Mouse (Mus musculus) neural tube, embryonic 14.5 days (tissue): ENCODE results near the gene Mmp3. TPM values are rescaled to one million over a fixed set of nuclear protein-coding genes. Genes with fewer than 3 reads are reported as not detected.
"Not testable (repeated sequence)": the region's sequence is repeated elsewhere in the genome, so short reads cannot be mapped to it uniquely, and the experiment has no call there.

Experiments used
- ATAC-seq: fragments of 200-750 bp; cut with Nextera tagmentation; 2 replicates; pipeline ENCODE4 v1.8.0; 2017; ENCODE audit warnings: low read depth, mild to moderate bottlenecking, moderate TSS enrichment, moderate library complexity
- H3K27ac ChIP-seq: fragments of 300-500 bp; sonication (generic); 2 replicates; pipeline ENCODE4 v1.5.1; 2014; ENCODE audit warnings: low read depth, mild to moderate bottlenecking, control low read depth, low read length, moderate library complexity, mixed read lengths
- H3K27me3 ChIP-seq: fragments of 300-500 bp; sonication (generic); 2 replicates; pipeline ENCODE4 v1.6.1; 2014; ENCODE audit warnings: low read length; ENCODE audit not compliant: control insufficient read depth, insufficient read depth
- H3K36me3 ChIP-seq: fragments of 300-500 bp; sonication (generic); 2 replicates; pipeline ENCODE4 v1.6.1; 2014; ENCODE audit warnings: low read length, mixed read lengths; ENCODE audit not compliant: control insufficient read depth, insufficient read depth
- H3K4me1 ChIP-seq: fragments of 300-500 bp; sonication (generic); 2 replicates; pipeline ENCODE4 v1.6.1; 2014; ENCODE audit warnings: low read length; ENCODE audit not compliant: control insufficient read depth, insufficient read depth
- H3K4me2 ChIP-seq: fragments of 300-500 bp; sonication (generic); 2 replicates; pipeline ENCODE4 v1.6.1; 2014; ENCODE audit warnings: mild to moderate bottlenecking, low read depth, low read length, control low read depth
- H3K4me3 ChIP-seq: fragments of 300-500 bp; sonication (generic); 2 replicates; pipeline ENCODE4 v1.5.1; 2014; ENCODE audit warnings: low read depth, low read length, control low read depth, mixed read lengths
- H3K9ac ChIP-seq: fragments of 300-500 bp; sonication (generic); replicated peaks from 2 replicates; pipeline ENCODE4 v1.6.1; 2014; ENCODE audit warnings: low read depth, mild to moderate bottlenecking, control low read depth, low read length, mixed read lengths
- H3K9me3 ChIP-seq: fragments of 300-500 bp; sonication (generic); 2 replicates; pipeline ENCODE4 v1.6.1; 2016; ENCODE audit warnings: low read length; ENCODE audit not compliant: control insufficient read depth
- whole genome bisulfite sequencing: fragments of 180-500 bp; shearing (Covaris S2); extraction: QIAGEN DNeasy Blood & Tissue Kit; methylation state at CpG from one replicate; pipeline ENCODE4 v1.1.7; 2014; 5-methylcytosine and 5-hydroxymethylcytosine counted together
- polyA plus RNA-seq: library from polyadenylated mRNA; unstranded; fragments of >200 nt; fragmentation: Nextera tagmentation; extraction: Ambion mirVana; gene quantifications from 2 replicates; pipeline ENCODE4 v1.2.1, GENCODE M21; 2014

Mmp3 gene
- polyA plus RNA-seq: not detected in 2 replicates

GRCm38 (mm10) chr9:7445522-7445921, at the start of gene Mmp3:
Mmp3 (plus strand) TSS chr9:7445822.
- H3K36me3 ChIP-seq: no peaks in the 10 kb centered on the region
- no peak within 1 kb of the TSS for H3K4me2 ChIP-seq
- no peak within 1 kb of the TSS for H3K27ac ChIP-seq
- WGBS: 93% methylated on average over 2 of the region's 2 CpGs
- H3K27me3 ChIP-seq: no peaks in the 10 kb centered on the region
- H3K4me3 ChIP-seq: no peak within 1 kb of the TSS
- H3K9ac ChIP-seq: no peak within 1 kb of the TSS
- no peaks in the 10 kb centered on the region for H3K9me3 ChIP-seq
- H3K4me1 ChIP-seq: no peaks in the 10 kb centered on the region
- no peak for ATAC-seq

DNA sequence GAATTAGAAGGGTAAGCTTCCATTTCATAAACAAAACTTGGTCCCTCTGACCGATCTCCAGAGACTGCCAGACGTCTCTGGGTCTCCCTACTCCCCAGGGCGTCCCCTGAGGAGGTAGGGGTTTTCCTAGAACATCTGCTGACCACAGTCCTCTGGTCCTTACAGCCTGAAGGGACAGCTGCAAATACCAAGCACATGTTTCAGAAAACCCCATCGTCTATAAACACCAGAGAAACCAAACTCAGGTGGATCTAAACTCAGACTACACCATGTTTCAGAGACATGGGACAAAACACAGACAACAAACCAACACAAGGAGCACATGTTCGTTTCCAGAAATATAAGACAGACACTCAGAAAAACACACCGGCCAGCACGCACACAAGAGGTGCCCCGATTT, 49.1 kb upstream of the Mmp3 start:
- not testable (repeated sequence) for H3K9ac ChIP-seq, H3K36me3 ChIP-seq, H3K27me3 ChIP-seq, H3K4me3 ChIP-seq, ATAC-seq, H3K27ac ChIP-seq, H3K4me2 ChIP-seq, H3K9me3 ChIP-seq, H3K4me1 ChIP-seq
- WGBS: 87% methylated on average over 8 of the region's 8 CpGs

GRCm38 (mm10) chr9:7453302-7453701, 7.7 kb downstream of the Mmp3 start:
- no peaks in the 10 kb centered on the region for H3K9me3 ChIP-seq
- H3K4me3 ChIP-seq: no peak overlapping the region
- no peak overlapping the region for H3K4me2 ChIP-seq
- no peak for ATAC-seq
- 94% methylated on average over 2 of the region's 2 CpGs for WGBS
- no peak overlapping the region for H3K9ac ChIP-seq
- no peaks in the 10 kb centered on the region for H3K4me1 ChIP-seq
- H3K27me3 ChIP-seq: no peaks in the 10 kb centered on the region
- no peaks in the 10 kb centered on the region for H3K36me3 ChIP-seq
- H3K27ac ChIP-seq: no peak overlapping the region

- H3K36me3 ChIP-seq: no peaks in the 10 kb centered on the region
- no peak overlapping the region for H3K9ac ChIP-seq
- H3K27me3 ChIP-seq: no peaks in the 10 kb centered on the region
- ATAC-seq: no peak
- no peak overlapping the region for H3K4me2 ChIP-seq
- H3K4me3 ChIP-seq: no peak overlapping the region
- no peaks in the 10 kb centered on the region for H3K9me3 ChIP-seq
- no peaks in the 10 kb centered on the region for H3K4me1 ChIP-seq
- no peak overlapping the region for H3K27ac ChIP-seq
- 91% methylated on average over 1 of the region's 1 CpGs for WGBS
These were observed 24.6 kb downstream of the Mmp3 start for GRCm38 (mm10) chr9:7470262-7470661.

GRCm38 (mm10) chr9:7483684-7484394, 38.2 kb downstream of the Mmp3 start:
- Histone ChIP-seq H3K9me3 (no peaks in the 10 kb centered on the region), H3K36me3 (no peaks in the 10 kb centered on the region), H3K27me3 (no peaks in the 10 kb centered on the region), H3K9ac (no peak overlapping the region), H3K4me2 (no peak overlapping the region), H3K4me1 (no peaks in the 10 kb centered on the region), H3K4me3 (no peak overlapping the region), H3K27ac (no peak overlapping the region)
- ATAC-seq: no peak
- 72% methylated on average over 5 of the region's 5 CpGs for WGBS

DNA sequence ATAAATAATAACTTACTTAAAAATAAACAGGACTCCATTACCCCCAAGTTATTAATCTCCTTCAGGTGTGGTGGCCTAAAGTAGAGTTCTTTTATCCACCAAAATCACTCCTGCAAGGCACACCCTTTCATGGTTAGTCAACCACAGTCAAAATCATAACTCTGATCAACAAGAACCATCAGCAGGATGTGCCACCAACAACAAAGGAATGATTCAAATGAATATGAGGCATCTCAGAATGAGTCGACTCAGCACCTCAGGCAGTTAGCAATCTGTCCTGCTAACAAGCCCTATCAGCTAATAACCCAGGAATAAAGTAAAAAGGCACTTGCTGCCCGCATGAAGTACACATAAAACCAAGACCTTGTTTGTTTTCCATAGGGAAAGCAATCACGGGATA, 55.5 kb downstream of the Mmp3 start:
- Histone ChIP-seq H3K4me1 (no peaks in the 10 kb centered on the region), H3K9me3 (no peaks in the 10 kb centered on the region), H3K36me3 (no peaks in the 10 kb centered on the region), H3K4me2 (no peak overlapping the region), H3K9ac (no peak overlapping the region), H3K4me3 (no peak overlapping the region), H3K27ac (no peak overlapping the region), H3K27me3 (no peaks in the 10 kb centered on the region)
- WGBS: 87% methylated on average over 3 of the region's 3 CpGs
- ATAC-seq: no peak

DNA sequence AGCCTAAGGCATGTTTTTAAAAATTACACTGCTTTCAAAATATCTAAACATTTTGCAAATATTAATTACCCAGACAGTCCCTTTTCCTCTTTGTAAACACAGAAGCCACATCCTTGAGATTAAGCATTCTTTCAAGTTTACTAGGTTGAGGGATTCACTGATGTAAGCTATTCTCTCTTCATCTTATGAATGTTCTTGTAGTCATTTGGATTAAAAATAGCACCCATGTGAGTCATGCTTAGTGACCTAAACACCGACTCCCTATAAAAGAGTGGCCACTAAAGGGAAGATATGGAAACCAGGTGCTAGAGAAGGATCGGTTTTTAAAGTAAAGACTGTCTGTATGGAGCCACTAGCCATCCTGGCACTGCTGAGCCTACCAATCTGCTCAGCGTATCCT, 56.4 kb downstream of the Mmp3 start, which contains the start of gene Mmp10:
Mmp10 (plus strand) TSS at position 302 of the 400 bp plus-strand sequence.
- WGBS: 90% methylated on average over 3 of the region's 3 CpGs
- Histone ChIP-seq H3K4me2 (no peak within 1 kb of the TSS), H3K9ac (no peak within 1 kb of the TSS), H3K9me3 (no peaks in the 10 kb centered on the region), H3K27ac (no peak within 1 kb of the TSS), H3K4me3 (no peak within 1 kb of the TSS), H3K36me3 (no peaks in the 10 kb centered on the region), H3K27me3 (no peaks in the 10 kb centered on the region), H3K4me1 (no peaks in the 10 kb centered on the region)
- no peak for ATAC-seq

Other genes starting within 250 kb of the Mmp3 start
- not detected in 2 replicates for gene Mmp13, start 173.3 kb upstream of the Mmp3 start, polyA plus RNA-seq
- not detected in 2 replicates for gene Mmp12, start 101.4 kb upstream of the Mmp3 start, polyA plus RNA-seq
- gene Mmp1b, start 57.8 kb upstream of the Mmp3 start, polyA plus RNA-seq: not detected in 2 replicates
- gene Mmp10, start 56.5 kb downstream of the Mmp3 start, polyA plus RNA-seq: not detected in 2 replicates
- 0.10 TPM in 1 of 2 replicates, not detected in the other for gene Mmp8, start 112.6 kb downstream of the Mmp3 start, polyA plus RNA-seq
- gene Mmp27, start 125.6 kb downstream of the Mmp3 start, polyA plus RNA-seq: not detected in 2 replicates
- not detected in 2 replicates for gene Mmp20, start 182.4 kb downstream of the Mmp3 start, polyA plus RNA-seq
- gene Mmp7, start 246.3 kb downstream of the Mmp3 start, polyA plus RNA-seq: not detected in 2 replicates